Mouse (Mus musculus): Measurements from ENCODE around the gene Grik4.

Gene Grik4

DNA sequence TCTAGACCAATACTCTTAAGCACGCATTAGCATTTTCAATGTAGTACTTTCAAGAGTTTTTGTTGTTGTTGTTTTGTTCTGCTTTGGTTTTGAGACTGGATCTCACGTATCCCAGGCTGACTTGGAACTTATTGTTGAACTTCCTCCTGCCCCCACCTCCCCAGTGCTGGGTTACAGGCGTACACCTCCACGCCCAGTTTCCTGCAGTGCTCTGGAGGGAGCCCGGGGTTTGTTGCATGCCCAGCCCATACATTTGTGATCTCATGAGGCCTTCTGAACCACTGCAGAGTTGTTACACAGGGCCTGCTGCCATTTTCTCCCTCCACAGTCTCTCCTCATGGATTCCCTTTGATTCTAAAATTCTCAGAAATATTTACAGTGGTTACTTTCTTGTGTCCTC is 201.9 kb downstream of the Grik4 start:
- DNase-seq (ENCODE audit: low read depth, low spot score) = no peak

DNA sequence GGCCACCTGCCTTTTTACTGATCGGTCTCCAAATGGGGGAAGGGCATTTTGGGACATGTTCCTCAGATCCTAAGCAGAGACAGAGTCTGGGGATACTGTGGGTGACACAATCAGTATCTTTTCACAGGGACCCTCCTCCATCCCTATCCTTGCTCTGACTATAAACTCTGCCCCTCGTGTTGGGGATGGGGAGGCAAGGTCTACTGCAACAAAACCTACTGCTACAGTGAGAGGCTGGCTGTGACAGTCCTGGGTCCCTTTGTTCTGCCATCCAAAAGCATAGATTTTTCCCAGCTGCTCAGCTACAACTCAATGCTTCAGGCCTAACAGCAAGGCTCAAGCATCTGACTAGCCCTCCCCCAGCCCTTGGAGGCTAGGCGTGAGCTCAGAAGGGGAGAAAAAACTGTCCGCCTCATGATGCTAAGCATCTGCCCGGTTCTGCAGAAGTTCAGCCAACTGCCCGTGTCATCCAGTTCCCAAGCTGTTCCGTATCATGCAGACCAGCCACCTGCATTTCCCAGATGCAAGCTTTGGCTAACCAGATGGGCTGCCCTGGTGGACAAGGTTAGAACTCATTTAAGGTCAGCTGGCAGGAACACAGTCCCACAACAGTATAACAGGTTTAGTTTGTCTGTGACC is 207.5 kb downstream of the Grik4 start:
- DNase-seq (ENCODE audit: low read depth, low spot score) = no peak

DNA sequence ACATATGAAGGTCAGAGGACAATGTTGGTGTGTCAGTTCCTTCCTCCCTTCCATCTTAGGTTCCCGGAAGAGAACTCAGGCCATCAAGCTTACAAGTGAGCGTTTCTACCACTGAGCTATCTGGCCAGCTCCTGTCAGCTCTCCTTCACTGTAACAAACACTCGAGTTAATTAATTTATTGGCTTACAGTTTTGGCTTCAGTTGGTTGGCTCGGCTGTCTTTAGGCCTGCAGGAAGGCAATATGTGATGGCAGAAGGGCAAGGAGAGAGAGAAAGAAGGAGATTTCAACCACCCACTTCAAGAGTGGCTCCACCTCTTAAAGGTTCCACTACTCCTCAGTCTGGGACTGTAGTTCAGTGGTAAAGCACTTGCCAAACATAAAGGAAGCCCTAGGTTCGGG is 209.2 kb downstream of the Grik4 start:
- no peak for DNase-seq (ENCODE audit: low read depth, low spot score)

DNA sequence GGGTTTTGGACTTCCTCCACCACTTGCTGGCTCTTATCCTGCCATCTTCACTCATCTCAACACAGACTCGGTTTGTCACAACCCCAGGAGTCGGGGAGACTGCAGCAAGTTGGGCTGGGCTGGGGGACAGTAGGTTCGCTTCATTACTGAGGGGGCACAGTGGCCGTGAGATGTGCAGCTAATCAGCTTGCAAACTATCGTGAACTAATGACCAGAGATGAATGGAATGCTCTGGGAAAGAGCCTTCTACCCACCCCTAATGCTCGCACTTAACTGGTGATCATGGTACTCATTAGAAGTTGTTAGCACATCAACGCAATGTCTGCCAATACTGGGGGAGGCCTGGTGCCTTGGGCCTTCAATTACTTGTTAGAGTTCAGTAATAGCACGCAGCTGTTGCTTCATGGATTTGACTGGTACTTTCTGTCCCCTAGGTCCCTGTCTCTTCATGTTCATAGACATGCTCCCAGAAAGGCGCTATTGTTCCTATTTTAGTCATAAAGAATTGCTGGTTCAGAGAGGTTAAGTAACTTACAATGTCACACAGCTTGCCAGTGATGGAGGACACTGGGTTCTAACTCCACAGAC is 211.5 kb downstream of the Grik4 start:
- no peak for DNase-seq (ENCODE audit: low read depth, low spot score)

DNA sequence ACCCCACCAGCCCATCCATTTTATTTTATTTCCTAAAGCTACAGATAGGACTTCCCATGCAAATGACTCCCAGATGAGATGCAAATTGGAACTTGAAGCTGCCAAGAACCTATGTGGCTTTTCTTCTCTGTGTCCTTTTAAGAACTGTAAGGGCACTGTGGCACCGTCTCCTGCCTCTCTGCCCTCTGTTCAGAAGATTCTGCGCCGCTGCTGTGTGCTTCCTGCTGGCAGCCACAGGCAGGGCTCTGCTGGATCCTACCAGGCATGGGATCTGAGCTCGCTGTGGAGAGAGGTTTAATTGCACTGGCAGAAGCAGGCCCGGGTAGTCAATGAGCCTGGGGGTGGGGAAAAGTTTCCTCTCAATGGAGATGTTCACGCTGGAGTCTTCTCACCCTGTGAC is 215.8 kb downstream of the Grik4 start:
- DNase-seq (ENCODE audit: low read depth, low spot score) = no peak

DNA sequence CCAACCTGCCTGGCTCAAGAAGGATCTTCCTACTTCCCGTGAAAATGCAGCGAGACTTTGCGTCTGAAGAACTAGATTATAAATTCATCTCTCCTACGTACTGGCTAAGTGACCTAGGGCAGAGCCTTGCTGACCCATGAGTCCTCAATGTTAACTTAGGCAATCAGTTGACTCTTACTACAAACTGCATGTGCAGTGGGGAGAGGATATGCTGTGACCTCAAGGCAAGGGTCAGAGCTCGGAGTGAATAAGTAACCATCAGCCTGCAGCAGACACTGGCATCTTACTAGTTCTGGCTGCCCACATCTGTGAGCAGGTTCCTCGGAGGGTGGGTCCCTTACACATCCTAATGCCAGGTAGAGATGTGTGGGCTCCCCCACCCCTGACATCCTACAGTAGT is 216.6 kb downstream of the Grik4 start:
- no peak for DNase-seq (ENCODE audit: low read depth, low spot score)

DNA sequence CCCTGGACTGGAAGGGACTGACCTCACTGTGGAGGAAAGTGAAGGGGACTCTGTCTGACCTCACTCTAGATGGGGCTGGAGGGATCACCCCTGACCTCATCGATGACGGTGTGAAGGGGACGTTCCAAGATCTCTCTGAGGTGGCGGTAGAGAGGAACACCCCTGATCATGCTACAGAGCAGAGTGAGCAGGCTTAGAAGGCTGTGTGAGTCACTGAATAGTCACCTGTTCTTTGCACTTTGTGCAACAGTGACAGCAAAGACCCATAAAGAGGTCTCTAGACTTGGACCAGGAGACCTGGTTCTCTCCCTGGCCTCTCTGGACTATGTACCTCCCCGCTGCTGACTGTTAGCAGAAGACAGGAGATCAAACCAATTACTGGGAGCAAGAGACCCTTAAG is 217.1 kb downstream of the Grik4 start:
- DNase-seq (ENCODE audit: low read depth, low spot score) = no peak

DNA sequence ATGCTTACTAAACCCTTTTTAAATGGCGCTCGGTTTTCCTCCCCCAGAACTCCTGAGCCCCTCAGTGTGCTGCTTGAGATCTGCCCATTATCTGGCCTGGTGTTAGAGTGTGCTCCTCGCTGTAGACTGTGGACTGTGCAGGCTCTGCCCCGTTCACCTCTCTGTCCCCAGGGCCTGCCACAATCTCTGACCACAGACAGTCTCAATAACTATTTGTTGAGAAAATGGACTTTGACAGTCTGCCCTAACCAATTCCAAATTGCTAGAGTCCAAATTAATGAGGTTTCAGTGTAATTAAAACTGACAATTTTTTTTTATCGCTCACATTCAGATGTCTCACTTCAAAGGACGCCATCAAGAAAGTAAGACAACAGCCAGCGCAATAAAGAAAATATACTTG is 220.2 kb downstream of the Grik4 start:
- DNase-seq (ENCODE audit: low read depth, low spot score) = no peak

DNA sequence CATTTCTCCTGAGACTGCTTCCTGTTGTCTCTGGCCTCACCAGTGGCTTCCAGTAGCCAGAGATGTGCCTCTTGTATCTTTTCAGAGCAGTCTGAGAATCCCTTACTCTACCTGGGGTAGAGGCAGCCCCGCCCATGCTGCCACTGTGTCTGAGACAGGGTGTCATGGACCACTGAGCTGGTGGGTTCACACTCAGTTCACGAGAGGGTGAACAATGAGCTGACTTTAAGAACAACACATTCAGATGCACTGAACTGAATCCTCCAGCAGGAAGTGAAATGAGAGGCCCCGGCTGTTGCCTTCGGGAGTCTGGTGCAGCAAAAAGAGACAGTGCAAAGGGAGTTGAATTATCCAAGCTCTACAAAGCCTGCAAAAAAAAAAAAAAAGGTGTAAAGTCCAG is 221.8 kb downstream of the Grik4 start:
- no peak for DNase-seq (ENCODE audit: low read depth, low spot score)

DNA sequence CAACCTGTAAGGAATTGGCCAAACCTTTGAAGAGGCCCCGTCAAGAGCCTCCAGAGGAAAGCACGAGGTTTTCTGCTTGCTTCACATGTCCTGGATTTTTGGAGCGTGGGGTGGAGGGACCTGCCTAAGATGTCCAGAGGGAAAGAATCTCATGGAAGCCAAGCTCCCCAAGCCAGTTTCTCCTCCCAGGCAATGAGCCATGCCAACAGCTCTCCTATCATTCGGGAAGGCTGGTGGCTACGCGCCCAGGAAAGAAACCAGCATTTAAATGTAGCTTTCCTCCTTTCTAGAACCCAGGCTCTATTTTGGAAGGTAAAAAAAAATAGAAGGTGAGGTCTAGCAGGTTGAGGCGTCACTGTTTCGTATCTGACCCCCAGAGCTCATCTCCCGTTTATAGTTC is 222.6 kb downstream of the Grik4 start:
- DNase-seq (ENCODE audit: low read depth, low spot score) = no peak

DNA sequence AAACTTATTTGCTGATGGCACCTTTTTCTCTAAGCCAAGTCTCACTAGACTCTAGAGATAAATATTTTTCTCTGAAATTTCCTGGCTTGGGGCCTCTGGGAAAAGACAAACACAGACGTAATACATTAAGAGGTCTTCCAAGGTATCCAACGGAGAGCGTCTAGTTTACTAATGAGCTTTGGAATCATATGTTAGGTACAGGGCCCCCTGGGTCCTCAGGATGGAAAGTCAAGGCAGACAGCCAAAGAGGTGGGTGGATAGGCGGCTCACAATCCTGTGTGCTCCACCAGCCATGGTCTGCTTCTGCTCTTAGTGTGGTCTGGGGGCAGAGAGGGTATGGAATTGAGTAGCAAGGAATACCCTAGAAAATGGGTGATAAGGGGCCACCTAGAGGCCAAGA is 223.1 kb downstream of the Grik4 start:
- DNase-seq (ENCODE audit: low read depth, low spot score) = no peak

DNA sequence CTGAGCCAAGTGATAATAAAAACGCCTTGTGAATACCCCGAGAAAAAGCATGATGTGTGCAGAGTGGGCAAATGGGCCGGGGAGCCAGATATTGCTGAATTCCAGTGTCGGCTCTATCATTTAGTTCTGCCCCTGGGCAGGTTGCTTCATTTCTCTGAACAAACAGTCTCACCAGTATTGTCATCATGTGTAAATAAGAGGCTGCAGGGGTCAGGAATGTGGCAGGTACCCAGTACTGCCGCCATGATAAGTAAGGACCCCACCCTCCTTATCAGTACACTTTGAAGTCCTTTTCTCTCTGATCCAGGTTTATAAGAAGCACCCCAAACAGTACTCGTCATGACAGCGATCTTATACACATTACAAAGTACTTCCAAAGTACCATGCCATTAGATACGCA is 230.4 kb downstream of the Grik4 start:
- DNase-seq (ENCODE audit: low read depth, low spot score) = no peak

DNA sequence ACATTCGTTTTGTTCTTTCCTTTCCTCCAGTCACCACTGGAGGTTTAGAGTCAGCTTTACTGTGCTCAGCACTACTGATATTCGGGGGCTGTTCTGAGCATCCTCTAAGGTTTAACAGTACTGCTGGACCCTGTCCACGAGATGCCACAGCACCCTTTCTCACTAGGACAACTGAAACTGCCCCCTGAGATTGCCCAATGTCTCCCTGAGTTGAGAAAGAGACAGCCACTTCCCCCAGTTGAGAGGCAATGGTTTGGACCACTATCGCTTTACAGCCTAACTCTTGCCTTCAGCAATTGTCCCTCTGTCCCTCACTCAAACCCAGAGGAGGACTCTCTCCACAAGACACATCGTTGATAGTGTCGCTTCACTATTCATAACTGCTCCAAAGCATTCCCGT is 238.4 kb downstream of the Grik4 start:
- no peak for DNase-seq (ENCODE audit: low read depth, low spot score)

DNA sequence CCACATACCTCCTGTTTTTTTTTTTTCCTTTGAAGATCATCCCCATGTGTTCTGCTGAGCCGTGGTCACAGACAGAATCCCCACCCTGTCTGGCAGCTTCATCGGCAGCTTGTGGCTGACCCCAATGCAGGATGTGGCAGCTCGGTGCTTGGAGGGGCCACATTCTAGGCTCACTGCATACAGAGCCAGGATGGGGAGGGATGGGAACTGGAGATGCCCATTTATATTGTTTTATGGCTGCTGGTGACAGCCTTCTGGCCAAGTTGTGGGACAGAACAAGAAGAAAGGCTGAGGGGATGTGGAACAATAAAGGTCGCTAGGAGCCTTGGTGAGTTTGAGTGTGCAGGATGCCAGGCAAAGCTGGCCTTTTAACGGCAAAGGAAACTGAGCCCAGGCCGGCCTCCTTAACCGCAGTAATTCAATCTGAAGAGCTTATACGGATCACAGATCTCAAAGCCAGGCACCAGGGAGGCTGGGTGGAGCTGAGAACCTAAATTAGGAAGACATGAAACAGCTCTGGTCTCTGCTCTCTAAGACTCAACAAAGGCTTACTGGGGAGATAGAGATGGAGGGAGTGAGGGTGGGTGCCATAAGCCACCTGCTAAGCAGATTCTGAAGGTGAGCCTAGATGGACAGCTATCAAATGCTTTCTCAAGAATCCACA is 241.0 kb downstream of the Grik4 start:
- DNase-seq (ENCODE audit: low read depth, low spot score) = no peak

DNA sequence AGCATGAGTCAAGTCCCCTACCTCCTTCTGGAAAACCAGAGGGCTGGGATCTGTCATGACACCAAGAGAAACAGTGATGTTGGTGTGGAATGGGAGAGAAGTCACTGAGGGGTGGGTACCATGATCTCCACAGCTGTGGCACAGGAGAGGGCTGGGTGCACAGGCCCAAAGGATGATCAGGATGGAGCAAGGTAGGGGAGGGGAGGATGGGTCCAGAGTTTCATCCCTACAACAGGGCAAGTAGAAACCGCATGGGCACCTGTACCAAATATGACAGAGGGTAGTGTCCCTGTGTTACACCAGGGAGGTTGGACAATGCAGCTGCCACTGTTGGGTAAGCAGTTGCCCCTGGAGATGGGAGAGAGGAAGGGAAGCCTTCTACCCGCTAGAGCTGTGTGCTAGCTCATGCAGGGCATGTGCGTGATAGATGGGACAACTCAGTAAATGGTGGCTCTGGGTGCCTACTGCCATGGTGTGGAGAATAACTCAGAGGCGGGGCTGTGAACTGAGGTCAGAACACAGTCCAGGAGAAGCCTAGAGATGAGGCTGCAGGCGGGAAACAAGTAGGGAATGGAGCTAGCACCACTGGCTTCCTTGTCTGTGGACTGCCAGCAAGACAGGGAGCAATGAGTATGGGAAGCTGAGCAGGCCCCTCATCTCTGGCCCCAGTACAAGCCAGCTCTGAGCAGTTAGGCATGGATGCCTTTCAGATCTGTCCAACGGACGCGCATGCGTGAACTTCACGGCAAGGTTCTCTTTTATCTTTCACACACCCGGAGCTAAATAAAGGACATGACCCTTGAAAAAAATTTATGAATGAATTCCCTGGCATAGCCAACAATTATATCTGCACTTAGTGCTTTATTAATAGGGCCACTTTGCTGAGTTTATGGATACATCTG is 241.8 kb downstream of the Grik4 start:
- no peak for DNase-seq (ENCODE audit: low read depth, low spot score)

DNA sequence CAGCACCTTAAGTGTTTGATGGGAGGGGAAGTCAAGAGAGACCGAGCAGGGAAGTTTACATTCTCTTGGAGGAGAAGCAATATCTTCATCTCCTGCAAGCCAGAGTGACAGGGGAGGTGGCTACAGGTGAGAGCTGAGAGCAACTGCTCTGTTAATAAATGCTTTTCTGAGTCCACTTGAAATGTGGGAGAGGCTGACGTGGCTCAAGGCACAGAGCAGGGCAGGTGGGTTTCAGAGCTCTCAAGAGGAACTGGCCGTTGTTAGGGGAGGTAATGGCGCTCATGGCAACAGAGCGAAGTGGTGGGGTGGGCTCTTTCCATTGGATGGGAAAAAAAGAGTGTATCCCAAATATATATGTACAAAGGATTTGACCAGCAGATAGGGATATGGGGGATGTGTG is 242.6 kb downstream of the Grik4 start:
- DNase-seq (ENCODE audit: low read depth, low spot score) = no peak

DNA sequence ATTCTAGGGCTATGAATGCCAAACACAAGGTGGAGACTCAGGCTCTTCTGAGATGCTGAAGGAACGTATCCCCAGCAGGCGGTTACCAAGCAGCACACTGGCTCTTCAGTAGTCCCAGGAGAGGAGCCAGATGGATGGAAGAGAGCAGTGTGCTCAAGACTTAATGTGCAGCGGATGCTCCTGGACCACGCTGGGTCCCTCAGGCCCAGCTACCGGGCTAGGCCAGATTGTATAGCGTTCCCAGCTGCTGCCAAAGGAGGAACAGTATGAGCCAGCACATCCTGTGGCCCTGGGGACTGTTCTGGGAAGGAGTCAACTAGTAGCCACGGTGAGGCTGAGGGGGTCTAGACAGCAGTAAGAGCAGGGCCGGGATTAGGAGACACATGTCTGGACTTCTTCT is 251.3 kb downstream of the Grik4 start:
- no peak for DNase-seq (ENCODE audit: low read depth, low spot score)

DNA sequence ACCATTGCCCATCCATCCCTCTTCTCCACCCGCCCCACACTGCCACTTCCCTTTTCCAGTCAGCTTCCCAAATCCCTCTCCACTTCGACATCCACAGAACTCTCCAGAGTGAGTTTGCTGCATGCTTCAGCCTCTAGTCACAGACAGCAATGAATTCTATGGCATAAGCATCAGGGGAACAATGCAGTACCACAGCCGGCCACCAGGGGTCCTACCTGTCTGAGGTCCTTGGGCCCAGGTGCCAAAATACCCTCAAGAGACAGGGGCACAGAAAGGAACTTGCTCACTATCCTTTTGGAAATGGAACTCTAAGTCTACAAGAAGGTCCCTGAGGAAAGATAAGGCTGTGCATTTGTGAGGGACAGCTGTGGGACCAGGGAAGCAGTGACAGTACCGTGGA is 256.1 kb downstream of the Grik4 start:
- no peak for DNase-seq (ENCODE audit: low read depth, low spot score)

DNA sequence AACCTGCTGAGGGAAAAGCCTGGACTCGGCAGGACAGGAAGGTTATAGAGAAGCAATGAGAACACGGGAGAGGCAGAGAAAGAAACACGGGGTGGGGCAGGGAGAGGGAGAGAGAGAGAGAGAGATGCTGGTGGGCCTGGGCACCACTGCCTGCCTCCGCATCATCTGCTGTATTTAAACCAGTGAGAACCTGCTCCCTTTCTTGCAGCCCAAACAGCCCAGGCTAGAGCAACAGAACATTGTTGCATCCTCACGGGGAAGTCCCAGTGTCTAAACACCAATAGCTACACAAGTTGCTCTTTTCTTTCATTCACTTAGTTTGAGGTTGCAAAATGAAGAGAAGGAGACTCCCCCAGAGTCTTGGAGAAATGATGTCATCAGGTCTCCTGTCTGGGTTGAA is 258.2 kb downstream of the Grik4 start:
- DNase-seq (ENCODE audit: low read depth, low spot score) = no peak

DNA sequence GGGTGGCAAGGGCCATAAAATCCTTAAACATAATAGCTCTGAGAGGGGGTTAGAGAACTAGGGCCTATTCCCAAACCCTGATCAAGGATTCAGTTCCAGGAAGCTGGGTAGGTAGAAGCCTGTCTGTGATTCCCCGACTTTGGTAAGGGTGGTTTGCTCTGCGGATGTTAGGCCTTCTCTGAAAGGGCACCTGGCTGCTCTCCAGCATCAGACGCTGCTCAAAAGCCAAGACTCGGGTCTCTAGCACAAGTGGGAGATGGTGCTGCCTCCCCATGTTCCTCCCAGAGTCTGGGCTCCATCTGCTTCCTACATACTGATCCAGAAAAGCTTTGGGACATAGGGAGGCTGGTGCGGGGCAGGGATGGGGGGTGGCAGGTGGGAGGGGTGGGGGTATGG is 270.3 kb downstream of the Grik4 start:
- no peak for DNase-seq (ENCODE audit: low read depth, low spot score)

DNA sequence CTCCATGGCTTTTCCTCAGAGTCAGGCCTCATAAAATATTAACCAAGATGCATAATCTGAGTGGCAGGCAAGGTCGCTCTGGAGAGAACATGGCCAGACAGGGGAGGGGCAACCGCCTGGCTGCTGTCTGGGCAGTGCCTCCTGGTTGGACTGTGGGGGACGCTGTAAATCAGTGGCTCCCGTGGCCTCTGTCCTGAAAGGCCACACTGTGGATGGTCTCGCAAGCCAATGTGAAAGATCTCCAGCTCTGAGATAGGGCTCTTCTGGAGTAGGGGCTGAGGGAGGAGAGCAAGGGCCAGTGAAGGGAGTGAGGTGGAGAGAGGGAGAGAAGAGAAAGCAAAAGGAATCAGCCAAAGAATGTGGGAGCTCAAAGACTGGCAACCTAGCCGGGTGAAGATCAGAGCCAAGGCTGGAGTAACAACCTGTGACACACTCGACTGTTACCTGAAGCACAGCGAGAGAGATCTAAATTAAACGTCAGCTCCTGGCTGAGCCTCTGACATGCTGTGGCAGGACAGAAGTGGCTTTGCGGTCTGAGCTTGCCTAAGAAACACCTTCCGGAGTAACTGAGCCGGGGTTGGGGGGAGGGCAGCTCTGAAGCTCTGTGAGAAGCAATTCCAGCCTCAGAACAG is 270.8 kb downstream of the Grik4 start:
- DNase-seq (ENCODE audit: low read depth, low spot score) = no peak

DNA sequence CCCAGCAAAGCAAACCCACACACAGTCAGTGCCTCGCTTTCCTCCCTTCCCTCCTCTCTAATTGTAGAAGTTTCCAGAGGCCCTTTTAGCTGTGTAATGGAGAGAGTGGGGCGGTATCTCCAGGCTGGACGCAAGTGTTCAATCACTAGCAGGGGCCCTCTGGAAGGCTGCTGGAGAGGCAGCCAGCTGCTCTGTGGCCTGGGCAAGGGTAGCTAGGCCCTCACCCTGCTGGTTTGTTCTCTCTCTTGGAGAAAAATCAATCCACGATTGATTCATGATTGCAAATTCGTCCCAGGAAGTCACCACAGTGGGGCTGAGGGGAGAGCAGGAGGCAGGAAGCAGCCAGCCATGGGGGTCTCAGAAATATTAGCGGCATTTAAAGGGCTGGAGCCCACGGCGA is 271.3 kb downstream of the Grik4 start:
- no peak for DNase-seq (ENCODE audit: low read depth, low spot score)
